Mouse (Mus musculus): ENCODE data around the gene Npnt. TPM values are rescaled to one million over a fixed set of nuclear protein-coding genes. Genes with fewer than 3 reads are reported as not detected.
A peak's percentile ranks its signal among the peaks of the same experiment; 100 is the strongest.

Npnt gene
- polyA plus RNA-seq (2015; fragmentation: Nextera tagmentation; extraction: Ambion mirVana): 92.2 and 98.3 TPM in 2 replicates

- Histone ChIP-seq H3K4me3 (peak within 1 kb of the TSS; percentile 84), H3K4me2 (peak within 1 kb of the TSS; percentile 93), H3K9ac (peak within 1 kb of the TSS; percentile 75), H3K9me3 (no peaks in the 10 kb centered on the region), H3K27me3 (no peaks in the 10 kb centered on the region), H3K36me3 (no peaks in the 10 kb centered on the region), H3K27ac (peak within 1 kb of the TSS; percentile 74), H3K4me1 (peaks cover 16% of the 10 kb centered on the region)
- WGBS: under 1% methylated on average over 74 of the region's 82 CpGs
- peak; percentile 89 for ATAC-seq (ENCODE audit: borderline replicate concordance, extremely low read depth, low FRiP score, low TSS enrichment)
These were observed at the start of gene Npnt for GRCm38 (mm10) chr3:132949791-132950528. Gene Npnt, minus strand, starts transcription at chr3:132950291.

DNA sequence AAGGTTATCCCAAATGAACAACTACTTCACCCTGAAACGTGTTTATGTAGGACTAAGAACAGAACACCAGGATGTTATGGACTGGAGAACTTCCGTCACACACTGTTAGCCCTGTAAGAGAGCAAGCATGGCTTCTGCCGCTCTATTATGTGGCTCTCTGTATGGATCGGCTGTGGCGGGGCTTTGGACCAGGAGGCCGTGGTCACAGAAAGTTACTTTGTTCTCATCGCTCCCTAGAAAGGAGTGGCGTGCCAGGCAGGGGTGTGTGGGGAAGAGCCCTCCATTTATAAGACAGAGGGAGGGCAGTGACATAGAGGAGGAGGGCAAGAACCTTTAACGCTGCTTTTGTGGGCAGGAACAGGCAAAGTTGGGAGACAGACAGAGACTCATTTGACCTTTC lies 46.2 kb upstream of the Npnt start:
- WGBS: 76% methylated on average over 9 of the region's 9 CpGs
- no peaks in the 10 kb centered on the region for H3K9me3 ChIP-seq
- no peak overlapping the region for H3K4me3 ChIP-seq
- H3K27me3 ChIP-seq: no peaks in the 10 kb centered on the region
- H3K4me1 ChIP-seq: peaks cover 3% of the 10 kb centered on the region; the same call in 1 of the 2 replicates
- H3K36me3 ChIP-seq: 0 out of 2 replicates have a peak, but pooled peaks cover 5% of the 10 kb centered on the region
- no peak overlapping the region for H3K9ac ChIP-seq
- no peak overlapping the region for H3K4me2 ChIP-seq
- H3K27ac ChIP-seq: peak overlapping the region; percentile 38; the same call in 1 of the 2 replicates
- peak; percentile 57; the same call in 1 of the 2 replicates for ATAC-seq (ENCODE audit: borderline replicate concordance, extremely low read depth, low FRiP score, low TSS enrichment)

GRCm38 (mm10) chr3:132995904-132996267 lies 45.8 kb upstream of the Npnt start:
- WGBS: 53% methylated on average over 3 of the region's 3 CpGs
- Histone ChIP-seq H3K27ac (peak overlapping the region; percentile 38), H3K27me3 (no peaks in the 10 kb centered on the region), H3K9ac (no peak overlapping the region), H3K4me2 (no peak overlapping the region), H3K36me3 (0 out of 2 replicates have a peak, but pooled peaks cover 5% of the 10 kb centered on the region), H3K4me1 (peaks cover 3% of the 10 kb centered on the region; the same call in 1 of the 2 replicates), H3K9me3 (no peaks in the 10 kb centered on the region), H3K4me3 (no peak overlapping the region)
- ATAC-seq (ENCODE audit: borderline replicate concordance, extremely low read depth, low FRiP score, low TSS enrichment): peak; percentile 62; the same call in 1 of the 2 replicates

- peaks cover 3% of the 10 kb centered on the region; the same call in 1 of the 2 replicates for H3K4me1 ChIP-seq
- no peaks in the 10 kb centered on the region for H3K9me3 ChIP-seq
- H3K9ac ChIP-seq: no peak overlapping the region
- no peak overlapping the region for H3K4me3 ChIP-seq
- H3K36me3 ChIP-seq: 0 out of 2 replicates have a peak, but pooled peaks cover 5% of the 10 kb centered on the region
- H3K27ac ChIP-seq: peak overlapping the region; percentile 68
- peak; percentile 96 for ATAC-seq (ENCODE audit: borderline replicate concordance, extremely low read depth, low FRiP score, low TSS enrichment)
- H3K27me3 ChIP-seq: no peaks in the 10 kb centered on the region
- H3K4me2 ChIP-seq: no peak overlapping the region
- WGBS: 42% methylated on average over 7 of the region's 7 CpGs
These were observed 45.2 kb upstream of the Npnt start for GRCm38 (mm10) chr3:132995172-132995903.

DNA sequence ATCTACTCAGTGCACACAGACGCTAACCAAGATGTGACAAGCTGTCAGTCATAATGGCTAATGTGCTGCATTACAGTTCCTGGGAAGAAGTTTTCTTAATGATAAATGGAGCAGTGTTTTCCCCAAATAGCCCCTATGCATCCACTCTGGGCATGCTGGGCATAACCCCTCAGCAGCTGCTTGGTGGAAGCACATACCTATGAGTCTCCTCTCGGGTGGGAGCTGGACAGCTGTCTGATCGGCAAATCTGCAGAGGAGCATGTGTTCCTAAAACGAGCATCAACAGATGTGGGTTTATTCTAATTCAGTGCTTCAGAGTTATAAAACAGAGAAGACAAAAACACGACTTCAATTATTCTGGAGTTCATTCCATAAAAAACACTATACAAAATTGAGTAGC lies 36.1 kb upstream of the Npnt start:
- no peaks in the 10 kb centered on the region for H3K9me3 ChIP-seq
- ATAC-seq (ENCODE audit: borderline replicate concordance, extremely low read depth, low FRiP score, low TSS enrichment): no peak
- H3K27ac ChIP-seq: no peak overlapping the region
- no peak overlapping the region for H3K4me2 ChIP-seq
- H3K36me3 ChIP-seq: 0 out of 2 replicates have a peak, but pooled peaks cover 3% of the 10 kb centered on the region
- peaks cover 19% of the 10 kb centered on the region for H3K4me1 ChIP-seq
- no peak overlapping the region for H3K4me3 ChIP-seq
- WGBS: 82% methylated on average over 5 of the region's 5 CpGs
- H3K9ac ChIP-seq: no peak overlapping the region
- no peaks in the 10 kb centered on the region for H3K27me3 ChIP-seq

DNA sequence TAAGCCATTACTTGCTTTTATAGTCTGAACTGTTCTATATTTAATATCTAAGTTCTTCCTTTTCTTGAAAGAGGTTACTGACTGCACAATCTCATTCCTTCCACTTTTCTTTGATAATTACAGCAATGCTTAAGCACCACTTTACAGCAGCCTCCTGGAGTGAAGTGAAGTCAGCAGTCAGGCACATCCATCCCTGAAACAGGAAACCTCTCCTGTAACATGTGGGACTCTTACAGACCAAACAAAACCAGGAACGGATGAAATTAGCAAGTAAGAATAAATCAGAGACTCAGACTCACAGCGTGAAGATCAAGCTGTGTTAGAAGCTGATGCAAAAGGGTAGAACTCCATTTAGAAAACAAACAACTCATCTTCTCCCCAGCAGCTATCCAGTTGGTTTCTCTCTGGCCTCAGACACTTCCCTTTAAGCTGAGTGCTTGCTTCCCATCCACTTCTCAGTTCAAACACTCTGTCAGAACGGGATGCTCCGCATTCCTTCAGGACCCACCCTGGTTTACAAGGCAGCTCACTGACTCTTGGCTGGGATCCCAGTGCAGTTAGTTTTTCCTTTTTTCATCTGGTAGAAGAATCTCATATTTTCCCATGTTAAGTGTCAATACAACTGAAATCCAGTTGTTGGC lies 33.9 kb upstream of the Npnt start:
- Histone ChIP-seq H3K9me3 (no peaks in the 10 kb centered on the region), H3K4me2 (peak overlapping the region; percentile 11; the same call in 1 of the 2 replicates), H3K4me3 (no peak overlapping the region), H3K27ac (peak overlapping the region; percentile 80), H3K27me3 (no peaks in the 10 kb centered on the region), H3K9ac (no peak overlapping the region), H3K36me3 (0 out of 2 replicates have a peak, but pooled peaks cover 19% of the 10 kb centered on the region), H3K4me1 (peaks cover 19% of the 10 kb centered on the region)
- peak; percentile 90; the same call in 1 of the 2 replicates for ATAC-seq (ENCODE audit: borderline replicate concordance, extremely low read depth, low FRiP score, low TSS enrichment)
- 2% methylated on average over 4 of the region's 4 CpGs for WGBS

DNA sequence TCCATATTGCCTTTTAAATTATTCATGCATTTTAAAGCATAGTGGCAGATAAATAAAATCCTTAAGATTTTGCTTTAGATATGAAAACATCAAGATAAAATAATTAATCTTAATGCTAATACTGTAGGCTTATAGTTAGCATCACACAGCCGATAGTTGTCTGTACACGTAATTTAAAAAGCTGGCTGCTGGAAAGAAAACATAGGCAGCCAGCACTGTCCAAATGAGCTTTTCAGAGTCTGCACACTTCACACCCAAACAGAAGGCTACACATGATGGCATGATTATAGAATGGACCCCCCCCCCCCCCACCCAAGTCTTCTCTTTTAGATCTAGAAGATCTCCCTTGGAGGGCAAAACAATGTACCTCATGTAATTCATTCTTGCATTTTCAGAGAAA lies 31.9 kb upstream of the Npnt start:
- ATAC-seq (ENCODE audit: borderline replicate concordance, extremely low read depth, low FRiP score, low TSS enrichment): no peak
- no peak overlapping the region for H3K4me2 ChIP-seq
- 0 out of 2 replicates have a peak, but pooled peaks cover 16% of the 10 kb centered on the region for H3K36me3 ChIP-seq
- no peaks in the 10 kb centered on the region for H3K9me3 ChIP-seq
- WGBS: 93% methylated on average over 2 of the region's 2 CpGs
- no peak overlapping the region for H3K9ac ChIP-seq
- H3K4me3 ChIP-seq: no peak overlapping the region
- peaks cover 19% of the 10 kb centered on the region for H3K4me1 ChIP-seq
- no peaks in the 10 kb centered on the region for H3K27me3 ChIP-seq
- no peak overlapping the region for H3K27ac ChIP-seq

GRCm38 (mm10) chr3:132979781-132980461 lies 29.8 kb upstream of the Npnt start:
- Histone ChIP-seq H3K9ac (no peak overlapping the region), H3K27ac (no peak overlapping the region), H3K4me2 (no peak overlapping the region), H3K4me1 (peaks cover 18% of the 10 kb centered on the region), H3K27me3 (no peaks in the 10 kb centered on the region), H3K4me3 (no peak overlapping the region), H3K36me3 (0 out of 2 replicates have a peak, but pooled peaks cover 16% of the 10 kb centered on the region), H3K9me3 (no peaks in the 10 kb centered on the region)
- WGBS: 90% methylated on average over 12 of the region's 12 CpGs
- no peak for ATAC-seq (ENCODE audit: borderline replicate concordance, extremely low read depth, low FRiP score, low TSS enrichment)

DNA sequence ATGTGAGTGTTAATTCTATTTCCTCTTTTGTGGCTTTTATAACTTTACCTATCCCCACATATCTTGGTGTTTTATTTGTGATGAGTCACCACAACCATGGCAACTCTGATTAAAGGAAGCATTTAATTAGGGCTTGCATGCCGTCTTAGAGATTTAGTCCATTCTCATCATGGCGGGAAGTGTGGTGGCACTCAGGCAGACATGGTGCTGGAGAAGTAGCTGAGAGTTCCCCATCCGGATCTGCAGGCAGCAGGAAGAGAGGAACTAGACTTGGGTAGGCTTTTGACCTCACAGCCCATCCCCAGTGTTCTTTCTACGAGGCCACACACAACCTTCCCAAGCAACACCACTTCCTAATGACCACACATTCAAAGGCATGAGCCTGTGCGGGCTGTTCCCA lies 16.2 kb upstream of the Npnt start:
- no peaks in the 10 kb centered on the region for H3K36me3 ChIP-seq
- no peak overlapping the region for H3K4me2 ChIP-seq
- H3K4me3 ChIP-seq: no peak overlapping the region
- no peak overlapping the region for H3K9ac ChIP-seq
- H3K27me3 ChIP-seq: no peaks in the 10 kb centered on the region
- ATAC-seq (ENCODE audit: borderline replicate concordance, extremely low read depth, low FRiP score, low TSS enrichment): no peak
- 72% methylated on average over 5 of the region's 5 CpGs for WGBS
- no peak overlapping the region for H3K27ac ChIP-seq
- no peaks in the 10 kb centered on the region for H3K9me3 ChIP-seq
- peaks cover 8% of the 10 kb centered on the region; the same call in 1 of the 2 replicates for H3K4me1 ChIP-seq

DNA sequence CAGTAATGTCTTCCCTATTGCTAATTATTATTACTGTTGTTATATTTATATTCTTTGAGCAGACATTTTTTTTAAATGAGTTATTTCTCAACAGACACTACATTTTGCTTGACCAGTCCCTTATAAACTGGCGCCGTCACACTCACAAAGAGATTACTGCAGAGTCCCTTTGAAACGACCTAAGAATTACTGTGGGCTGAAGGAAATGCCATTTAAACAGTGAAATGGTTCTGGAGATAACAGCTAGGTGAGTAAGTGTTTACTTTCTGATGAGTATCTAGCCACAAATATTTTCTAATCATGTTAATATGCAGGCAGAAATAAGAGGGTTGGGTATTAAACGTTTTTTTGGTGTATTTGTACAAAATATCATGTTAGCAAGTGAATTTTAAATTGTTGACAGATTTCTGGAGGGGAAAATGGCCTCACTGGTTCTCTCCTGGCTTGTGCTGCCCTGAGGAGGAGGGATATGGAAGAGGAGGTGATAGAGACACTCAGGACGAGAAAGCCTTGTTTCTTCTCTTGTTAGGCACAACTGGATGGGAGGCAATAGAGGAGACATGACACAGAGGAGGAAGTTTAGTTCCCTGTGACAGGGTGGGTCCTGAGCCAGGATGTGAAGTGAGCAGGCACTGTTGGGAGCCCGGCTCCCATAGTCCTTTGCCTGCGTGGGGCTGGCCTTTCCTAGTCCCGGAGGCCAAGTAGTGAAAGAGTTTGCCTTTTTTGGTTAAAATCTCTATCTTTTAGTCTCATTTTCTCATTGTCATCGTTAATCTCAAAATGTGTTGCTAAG lies 14.8 kb upstream of the Npnt start:
- no peak for ATAC-seq (ENCODE audit: borderline replicate concordance, extremely low read depth, low FRiP score, low TSS enrichment)
- Histone ChIP-seq H3K4me2 (no peak overlapping the region), H3K9ac (no peak overlapping the region), H3K36me3 (no peaks in the 10 kb centered on the region), H3K9me3 (no peaks in the 10 kb centered on the region), H3K4me1 (peaks cover 8% of the 10 kb centered on the region; the same call in 1 of the 2 replicates), H3K27ac (no peak overlapping the region), H3K27me3 (no peaks in the 10 kb centered on the region), H3K4me3 (no peak overlapping the region)
- 48% methylated on average over 9 of the region's 9 CpGs for WGBS
